Comparison of ENCODE assay signal across 8 mouse cellular contexts in genomic region chr10:128194551-128195461, GRCm38 (mm10). TPM values are rescaled to one million over a fixed set of nuclear protein-coding genes. Genes with fewer than 3 reads are reported as not detected.
DNase-seq lines count a peak whose midpoint lies in the region; ATAC-seq and TF ChIP-seq lines count a peak whose summit lies in the region.

No protein-coding gene starts in this region.

- peak overlapping the region; percentile 97 for H3K4me2 ChIP-seq in forebrain, embryonic 12.5 days
- peak overlapping the region; percentile 99 for H3K4me2 ChIP-seq in stomach, postnatal 0 days (replicated peaks; ENCODE audit: low read depth)

- peaks cover 11% of the 10 kb centered on the region for H3K4me1 ChIP-seq in thymus, adult 2 months (replicated peaks; ENCODE audit: control insufficient read depth, insufficient read depth, low read length)
- peaks cover 13% of the 10 kb centered on the region for H3K4me1 ChIP-seq in forebrain, embryonic 12.5 days
- peaks cover 18% of the 10 kb centered on the region for H3K4me1 ChIP-seq in midbrain, embryonic 10.5 days
- 0 out of 2 replicates have a peak, but pooled peaks cover 4% of the 10 kb centered on the region for H3K4me1 ChIP-seq in stomach, postnatal 0 days (replicated peaks; ENCODE audit: control insufficient read depth, insufficient read depth)

- H3K4me3 ChIP-seq in thymus, adult 2 months (ENCODE audit: control insufficient read depth, insufficient read depth, low read length) = peak overlapping the region; percentile 59
- H3K4me3 ChIP-seq in forebrain, embryonic 12.5 days (replicated peaks) = peak overlapping the region; percentile 73
- H3K4me3 ChIP-seq in midbrain, embryonic 10.5 days = peak overlapping the region; percentile 85
- H3K4me3 ChIP-seq in stomach, postnatal 0 days (ENCODE audit: low read depth, low read length) = peak overlapping the region; percentile 63

- ATAC-seq in forebrain, embryonic 12.5 days (ENCODE audit: low FRiP score) = peak; percentile 85; the same call in 1 of the 2 replicates
- peak; percentile 86 for ATAC-seq in stomach, postnatal 0 days (ENCODE audit: low FRiP score, low TSS enrichment)

- H3K27me3 ChIP-seq in thymus, adult 2 months (ENCODE audit: control insufficient read depth, insufficient read depth, low read length) = no peaks in the 10 kb centered on the region; the same call in 1 of the 2 replicates
- H3K27me3 ChIP-seq in forebrain, embryonic 12.5 days = peaks cover 32% of the 10 kb centered on the region
- H3K27me3 ChIP-seq in midbrain, embryonic 10.5 days (ENCODE audit: low read depth, poor library complexity, severe bottlenecking) = peaks cover 38% of the 10 kb centered on the region
- no peaks in the 10 kb centered on the region for H3K27me3 ChIP-seq in stomach, postnatal 0 days (ENCODE audit: control insufficient read depth, insufficient read depth, low read length)

- H3K9ac ChIP-seq in forebrain, embryonic 12.5 days = peak overlapping the region; percentile 72
- peak overlapping the region; percentile 62 for H3K9ac ChIP-seq in stomach, postnatal 0 days (ENCODE audit: low read length)

- no peak for TF ChIP-seq EP300 in stomach, postnatal 0 days (optimal IDR thresholded peaks at IDR 0.05)

- no peak for TF ChIP-seq CTCF in thymus, adult 2 months (IDR thresholded peaks at IDR 0.05; ENCODE audit: borderline replicate concordance, control insufficient read depth, extremely low read depth, insufficient read depth, low read length, poor library complexity)
- TF ChIP-seq CTCF in stomach, postnatal 0 days (IDR thresholded peaks at IDR 0.05; ENCODE audit: low read depth) = no peak

- no peaks in the 10 kb centered on the region for H3K36me3 ChIP-seq in thymus, adult 2 months (ENCODE audit: control insufficient read depth, insufficient read depth, low read length)
- H3K36me3 ChIP-seq in forebrain, embryonic 12.5 days (replicated peaks) = no peaks in the 10 kb centered on the region
- H3K36me3 ChIP-seq in midbrain, embryonic 10.5 days = no peaks in the 10 kb centered on the region
- no peaks in the 10 kb centered on the region for H3K36me3 ChIP-seq in stomach, postnatal 0 days (ENCODE audit: control insufficient read depth, insufficient read depth, low read length)

- H3K9me3 ChIP-seq in forebrain, embryonic 12.5 days = no peaks in the 10 kb centered on the region
- no peaks in the 10 kb centered on the region for H3K9me3 ChIP-seq in midbrain, embryonic 10.5 days (replicated peaks)
- H3K9me3 ChIP-seq in stomach, postnatal 0 days (ENCODE audit: control insufficient read depth, low read length) = no peaks in the 10 kb centered on the region

- no peak for TF ChIP-seq POLR2A in thymus, adult 2 months (IDR thresholded peaks at IDR 0.05; ENCODE audit: control insufficient read depth, extremely low read depth, insufficient read depth, low read length, poor library complexity)

- H3K27ac ChIP-seq in thymus, adult 2 months (ENCODE audit: control insufficient read depth, insufficient read depth, low read length) = no peak overlapping the region
- 0 out of 2 replicates have a peak overlapping the region, but pooled peaks have one; percentile 11 for H3K27ac ChIP-seq in forebrain, embryonic 12.5 days
- peak overlapping the region; percentile 83 for H3K27ac ChIP-seq in midbrain, embryonic 10.5 days (replicated peaks)
- no peak overlapping the region for H3K27ac ChIP-seq in stomach, postnatal 0 days (replicated peaks)

- 3% methylated on average over 77 of the region's 79 CpGs for whole genome bisulfite sequencing in thymus, adult 2 months
- WGBS in forebrain, embryonic 12.5 days = under 1% methylated on average over 75 of the region's 79 CpGs
- WGBS in midbrain, embryonic 10.5 days = 1% methylated on average over 74 of the region's 79 CpGs
- 2% methylated on average over 61 of the region's 79 CpGs for WGBS in stomach, postnatal 0 days

- DNase-seq in adrenal gland, postnatal 4 days (ENCODE audit: low spot score in 2 of 2) = peak; percentile 15 to 24
- DNase-seq in adrenal gland, postnatal 36 days = no peak
- peak; percentile 60 for DNase-seq in thymus, adult 2 months
- no peak for DNase-seq in thymus, postnatal 36 days
- DNase-seq in layer of hippocampus, adult 18-20 months (ENCODE audit: low spot score in 2 of 2) = peak; percentile 29 to 57
- no peak for DNase-seq in midbrain, embryonic 10.5 days (ENCODE audit: low spot score)
- DNase-seq in stomach, postnatal 0 days (ENCODE audit: low spot score) = no peak

RNA-seq across cellular contexts. Expression of gene Gls2, which starts 0.5 kb away (rescaled TPM):
- 1 to 10 TPM; 4.8 to 8.2 TPM for total RNA-seq in adrenal gland, postnatal 4 days (2021)
- 1 to 10 TPM; 1.2 to 2.4 TPM for total RNA-seq in adrenal gland, postnatal 36 days (2021)
- 1.2 and 6.6 TPM in 2 replicates for polyA plus RNA-seq in thymus, adult 2 months (2012; rRNA removed)
- polyA plus RNA-seq in forebrain, embryonic 12.5 days (2016; fragmentation: Nextera tagmentation; extraction: Ambion mirVana) = 0.94 and 1.3 TPM in 2 replicates
- total RNA-seq in layer of hippocampus, adult 18-20 months (2021) = 10 to 100 TPM; 19.6 to 19.7 TPM
- polyA plus RNA-seq in midbrain, embryonic 10.5 days (2016; fragmentation: Nextera tagmentation; extraction: Ambion mirVana) = 0.96 and 1.5 TPM in 2 replicates
- 0.53 and 0.64 TPM in 2 replicates for polyA plus RNA-seq in stomach, postnatal 0 days (2015; fragmentation: Nextera tagmentation; extraction: Ambion mirVana)

RNA-seq across cellular contexts. Expression of gene Rbms2, which starts 14.7 kb away (rescaled TPM):
- 100 to 1,000 TPM in 1 of 2 experiments, 10 to 100 TPM in 1; 90.2 to 104 TPM for total RNA-seq in adrenal gland, postnatal 4 days (2021)
- 100 to 1,000 TPM in 1 of 2 experiments, 10 to 100 TPM in 1; 79.9 to 101 TPM for total RNA-seq in adrenal gland, postnatal 36 days (2021)
- 65.3 and 76.2 TPM in 2 replicates for polyA plus RNA-seq in thymus, adult 2 months (2012; rRNA removed)
- polyA plus RNA-seq in forebrain, embryonic 12.5 days (2016; fragmentation: Nextera tagmentation; extraction: Ambion mirVana) = 19.2 and 20.3 TPM in 2 replicates
- 10 to 100 TPM; 12.9 to 15.3 TPM for total RNA-seq in layer of hippocampus, adult 18-20 months (2021)
- polyA plus RNA-seq in midbrain, embryonic 10.5 days (2016; fragmentation: Nextera tagmentation; extraction: Ambion mirVana) = 24.3 and 25.0 TPM in 2 replicates
- polyA plus RNA-seq in stomach, postnatal 0 days (2015; fragmentation: Nextera tagmentation; extraction: Ambion mirVana) = 15.5 and 17.0 TPM in 2 replicates

RNA-seq across cellular contexts. Expression of gene Spryd4, which starts 16.8 kb away (rescaled TPM):
- 10 to 100 TPM; 23.2 to 25.9 TPM for total RNA-seq in adrenal gland, postnatal 4 days (2021)
- 10 to 100 TPM; 15.1 to 19.1 TPM for total RNA-seq in adrenal gland, postnatal 36 days (2021)
- polyA plus RNA-seq in thymus, adult 2 months (2012; rRNA removed) = 9.8 and 10.9 TPM in 2 replicates
- polyA plus RNA-seq in forebrain, embryonic 12.5 days (2016; fragmentation: Nextera tagmentation; extraction: Ambion mirVana) = 21.1 and 21.8 TPM in 2 replicates
- total RNA-seq in layer of hippocampus, adult 18-20 months (2021) = 10 to 100 TPM; 10.1 to 10.2 TPM
- polyA plus RNA-seq in midbrain, embryonic 10.5 days (2016; fragmentation: Nextera tagmentation; extraction: Ambion mirVana) = 28.3 and 32.7 TPM in 2 replicates
- polyA plus RNA-seq in stomach, postnatal 0 days (2015; fragmentation: Nextera tagmentation; extraction: Ambion mirVana) = 25.6 and 26.1 TPM in 2 replicates

RNA-seq across cellular contexts. Expression of gene Mip, which starts 30.8 kb away (rescaled TPM):
- total RNA-seq in adrenal gland, postnatal 4 days (2021) = not detected
- total RNA-seq in adrenal gland, postnatal 36 days (2021) = not detected
- polyA plus RNA-seq in thymus, adult 2 months (2012; rRNA removed) = 0.19 and 0.24 TPM in 2 replicates
- 0.18 and 0.42 TPM in 2 replicates for polyA plus RNA-seq in forebrain, embryonic 12.5 days (2016; fragmentation: Nextera tagmentation; extraction: Ambion mirVana)
- not detected for total RNA-seq in layer of hippocampus, adult 18-20 months (2021)
- 0.21 TPM in 1 of 2 replicates, not detected in the other for polyA plus RNA-seq in midbrain, embryonic 10.5 days (2016; fragmentation: Nextera tagmentation; extraction: Ambion mirVana)
- polyA plus RNA-seq in stomach, postnatal 0 days (2015; fragmentation: Nextera tagmentation; extraction: Ambion mirVana) = not detected in 2 replicates

RNA-seq across cellular contexts. Expression of gene Timeless, which starts 37.1 kb away (rescaled TPM):
- 10 to 100 TPM; 28.4 to 34.0 TPM for total RNA-seq in adrenal gland, postnatal 4 days (2021)
- 1 to 10 TPM; 7.6 to 8.8 TPM for total RNA-seq in adrenal gland, postnatal 36 days (2021)
- polyA plus RNA-seq in thymus, adult 2 months (2012; rRNA removed) = 21.3 and 29.3 TPM in 2 replicates
- 74.7 and 77.3 TPM in 2 replicates for polyA plus RNA-seq in forebrain, embryonic 12.5 days (2016; fragmentation: Nextera tagmentation; extraction: Ambion mirVana)
- 1 to 10 TPM; 4.1 to 4.6 TPM for total RNA-seq in layer of hippocampus, adult 18-20 months (2021)
- 86.6 and 89.4 TPM in 2 replicates for polyA plus RNA-seq in midbrain, embryonic 10.5 days (2016; fragmentation: Nextera tagmentation; extraction: Ambion mirVana)
- 8.9 and 10.5 TPM in 2 replicates for polyA plus RNA-seq in stomach, postnatal 0 days (2015; fragmentation: Nextera tagmentation; extraction: Ambion mirVana)

Comparison
In these comparisons a context has a peak if more than half of its experiments do, and no peak if none do; other contexts are left out.
1. DNase-seq: peak in adrenal gland, postnatal 4 days (2 of 2), thymus, adult 2 months (single experiment) and layer of hippocampus, adult 18-20 months (2 of 2); none in adrenal gland, postnatal 36 days (0 of 2), thymus, postnatal 36 days (0 of 2), midbrain, embryonic 10.5 days (single experiment) and stomach, postnatal 0 days (single experiment).
2. H3K27ac ChIP-seq: peak in forebrain, embryonic 12.5 days (single experiment) and midbrain, embryonic 10.5 days (single experiment); none in thymus, adult 2 months (single experiment) and stomach, postnatal 0 days (single experiment).
3. Peak in every context shown above with its lines, with median percentiles within 50 percentile points of each other: H3K4me3 ChIP-seq.